Mouse (Mus musculus): Measurements from ENCODE around the gene Prpf3.
"Not testable (repeated sequence)": the region's sequence is repeated elsewhere in the genome, so short reads cannot be mapped to it uniquely, and the experiment has no call there.

The Prpf3 gene

DNA sequence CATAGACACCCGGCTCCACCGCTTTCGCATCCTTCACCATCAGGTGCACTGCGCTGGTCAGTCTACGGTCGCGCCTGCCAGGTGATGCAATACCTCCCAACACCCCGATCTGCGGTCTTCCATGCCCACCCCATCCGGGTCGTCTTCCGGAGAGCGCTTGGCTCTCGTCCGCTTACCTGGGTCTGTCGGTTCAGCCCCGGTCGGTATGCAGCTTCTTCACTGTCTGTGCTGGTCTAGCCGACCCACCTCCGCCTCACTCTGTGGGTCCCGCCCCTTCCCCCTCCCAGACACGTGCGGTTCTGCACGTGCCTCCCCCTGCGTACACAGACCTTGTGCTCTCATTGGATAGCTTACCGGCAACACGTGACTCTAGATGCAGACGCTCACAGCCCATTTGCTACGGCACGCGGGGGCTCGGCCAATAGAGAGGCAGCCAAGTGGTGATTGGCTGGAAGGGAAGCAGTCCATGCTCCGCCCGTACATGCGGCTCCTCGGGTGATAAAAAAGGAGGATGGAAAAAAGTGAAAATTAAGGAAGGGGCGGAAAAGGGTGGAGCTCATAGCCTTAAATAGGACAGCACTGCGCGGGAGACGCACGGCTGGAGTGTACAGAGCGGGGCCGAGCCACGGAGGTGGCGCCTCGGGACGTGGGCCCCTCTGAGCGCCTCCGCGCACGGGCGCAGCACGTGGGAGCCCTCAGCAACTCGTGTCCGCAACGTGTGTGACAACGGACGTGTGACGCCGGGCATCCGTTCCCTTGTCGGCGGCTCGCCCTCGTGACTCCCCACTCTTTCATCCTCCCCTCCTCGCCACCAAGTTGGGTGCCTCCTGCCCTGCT lies 26.5 kb upstream of the Prpf3 start, which contains the start of gene Ciart:
Ciart (minus strand) TSS at position 273 of the 837 bp plus-strand sequence.
- peak; percentile 86 for DNase-seq (ENCODE audit: low read depth)

DNA sequence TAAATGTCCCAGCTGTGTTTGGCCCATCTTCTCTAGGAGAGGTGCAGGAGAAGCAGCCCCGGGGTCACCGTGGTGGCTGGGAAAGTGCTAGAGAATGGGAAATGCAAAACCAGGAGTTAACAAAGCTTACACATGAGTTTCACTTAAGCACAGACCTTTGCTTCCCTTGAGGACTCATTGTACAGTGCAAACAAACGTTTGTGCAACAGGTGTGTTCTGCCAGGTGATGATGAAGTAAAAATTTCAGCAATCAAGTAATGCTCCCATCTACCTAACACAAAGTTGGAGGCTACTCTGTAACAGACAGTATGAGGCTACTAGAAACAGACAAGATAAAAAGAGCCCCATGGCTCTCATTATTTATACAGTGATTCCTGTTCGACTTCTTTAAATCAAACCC lies 23.4 kb upstream of the Prpf3 start:
- no peak for DNase-seq (ENCODE audit: low read depth)

DNA sequence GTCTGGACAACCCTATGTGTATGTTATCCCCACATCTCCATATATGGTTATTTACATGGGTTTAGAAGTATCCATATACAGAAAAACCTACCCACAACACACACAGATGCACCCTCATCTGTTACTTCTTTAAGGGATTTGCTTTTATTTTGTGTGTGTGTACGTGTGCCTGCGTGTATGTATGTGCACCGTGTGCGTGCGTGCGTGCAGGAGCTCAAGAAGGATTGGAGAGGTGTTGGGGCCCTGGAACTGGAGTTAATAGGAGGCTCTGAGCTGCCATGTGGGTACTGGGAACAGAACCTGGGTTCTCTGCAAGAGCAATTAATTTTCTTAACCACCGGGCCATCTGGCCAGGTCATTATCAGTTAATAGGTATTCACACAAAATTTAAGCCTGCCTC lies 16.4 kb upstream of the Prpf3 start:
- no peak for DNase-seq (ENCODE audit: low read depth)

DNA sequence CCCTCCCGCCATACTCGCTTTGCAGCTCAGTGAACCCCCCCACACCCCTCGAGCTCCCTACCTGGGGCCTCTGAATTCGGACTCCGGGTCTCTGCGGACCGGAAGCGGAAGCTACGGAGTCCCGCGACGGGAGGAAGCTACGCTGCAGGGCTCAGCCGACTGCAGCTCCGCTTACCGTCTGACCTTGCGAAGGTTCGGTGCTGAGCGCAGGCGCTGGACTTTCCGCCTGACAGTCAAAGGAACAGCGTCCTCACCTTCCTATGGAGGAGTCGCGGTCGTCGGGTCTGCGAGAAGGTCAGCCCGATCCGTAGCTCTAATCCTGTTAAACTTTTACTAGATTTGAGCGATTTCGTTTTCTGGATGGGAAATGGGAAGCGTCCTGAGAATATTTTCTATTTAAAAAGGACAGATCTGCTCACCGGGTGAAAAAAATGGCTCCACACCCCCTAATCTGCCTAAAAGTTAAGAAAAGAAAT lies 15.7 kb upstream of the Prpf3 start, which contains the start of gene Mrps21:
Mrps21 (minus strand) TSS at position 128 of the 476 bp plus-strand sequence.
- peak; percentile 79 for DNase-seq (ENCODE audit: low read depth)

DNA sequence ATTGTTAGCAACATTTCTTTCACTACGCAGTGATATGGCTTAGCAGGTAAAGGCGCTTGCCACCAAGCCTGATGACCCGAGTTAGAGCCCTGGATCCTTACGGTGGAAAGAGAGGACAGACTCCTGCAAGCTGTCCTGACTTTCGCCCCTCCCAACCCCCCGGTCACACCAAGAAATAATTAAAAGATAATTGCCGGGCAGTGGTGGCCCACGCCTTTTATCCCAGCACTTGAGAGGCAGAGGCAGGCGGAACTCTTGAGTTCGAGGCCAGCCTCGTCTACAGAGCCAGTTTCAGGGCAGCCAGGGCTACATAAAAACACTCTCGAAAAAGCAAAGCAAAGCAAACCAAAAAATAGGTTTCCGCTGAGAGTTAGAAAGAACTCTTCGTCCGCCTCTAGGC lies 15.3 kb upstream of the Prpf3 start:
- no peak for DNase-seq (ENCODE audit: low read depth)

DNA sequence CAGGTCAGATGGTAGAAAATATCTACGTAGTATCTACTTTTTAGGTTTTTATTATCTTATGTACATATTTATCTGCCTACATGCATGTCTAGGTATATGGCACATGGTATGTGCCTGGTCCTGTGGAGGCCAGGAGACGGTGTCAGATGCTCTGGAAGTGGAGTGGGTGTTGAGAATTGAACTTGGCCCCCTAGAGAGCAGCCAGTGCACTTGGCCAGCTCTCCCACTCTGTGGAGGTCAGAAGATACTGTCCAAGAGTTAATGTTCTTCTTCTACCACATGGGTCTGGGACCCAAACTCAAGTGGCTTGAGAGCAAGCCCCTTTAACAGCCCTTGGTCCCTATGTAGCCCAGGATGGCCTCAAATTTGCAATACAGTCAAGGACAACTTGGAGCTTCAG lies 11.7 kb upstream of the Prpf3 start:
- DNase-seq (ENCODE audit: low read depth) = no peak

DNA sequence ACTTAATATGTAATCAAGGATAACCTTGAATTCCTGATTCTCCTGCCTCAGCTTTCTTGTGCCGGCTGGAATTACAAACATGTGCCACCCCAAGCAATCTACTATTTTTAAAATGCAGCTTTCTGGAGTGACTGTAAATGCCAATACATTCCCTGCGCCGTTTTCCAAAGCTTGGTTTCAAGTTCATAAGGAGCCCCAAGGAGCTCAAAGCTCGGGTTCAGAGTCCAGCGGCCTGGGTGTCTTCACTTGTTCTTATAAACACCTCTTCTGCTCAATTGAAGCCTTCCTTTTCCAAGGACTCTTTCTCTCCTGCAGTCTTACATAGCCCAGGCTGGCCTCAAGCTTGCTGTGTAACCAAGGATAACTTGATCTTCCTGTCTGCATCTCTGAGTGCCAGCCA lies 10.4 kb upstream of the Prpf3 start:
- no peak for DNase-seq (ENCODE audit: low read depth)

DNA sequence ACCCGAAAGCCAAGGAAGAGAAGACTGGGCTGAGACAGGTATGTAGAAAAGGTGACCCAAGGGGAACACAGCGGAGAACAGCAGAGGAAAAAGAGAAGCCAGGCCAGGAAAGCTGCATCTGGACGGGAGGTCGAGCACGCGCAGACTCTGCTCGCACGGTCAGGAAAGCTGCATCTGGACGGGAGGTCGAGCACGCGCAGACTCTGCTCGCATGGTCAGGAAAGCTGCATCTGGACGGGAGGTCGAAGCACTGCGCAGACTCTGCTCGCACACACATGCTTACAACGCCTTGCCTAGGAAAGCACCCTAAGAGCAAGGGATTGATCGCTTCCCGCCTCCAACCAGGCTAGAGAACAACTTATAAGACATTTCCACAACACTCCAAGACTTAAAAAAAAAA lies 9.9 kb upstream of the Prpf3 start:
- no peak for DNase-seq (ENCODE audit: low read depth)

DNA sequence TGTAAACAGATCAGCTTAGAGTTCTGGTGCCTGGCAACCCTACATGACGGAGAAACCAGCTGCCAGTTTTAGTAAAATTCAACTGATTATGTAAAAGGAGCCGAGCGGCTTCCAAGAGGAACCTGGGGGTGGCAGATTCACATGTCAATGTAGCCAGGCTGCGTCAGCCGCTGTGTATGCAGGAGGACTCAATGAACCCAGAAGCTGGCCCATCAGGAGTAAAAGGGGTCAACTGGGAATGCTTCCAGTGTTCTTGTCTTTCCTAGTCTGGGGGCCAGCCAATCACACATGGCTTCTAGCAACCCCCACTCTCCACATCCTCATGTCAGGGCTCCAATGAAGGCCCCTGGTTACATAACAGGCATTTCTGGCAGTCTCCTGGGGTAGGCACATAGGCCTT lies 9.4 kb upstream of the Prpf3 start:
- DNase-seq (ENCODE audit: low read depth) = no peak

DNA sequence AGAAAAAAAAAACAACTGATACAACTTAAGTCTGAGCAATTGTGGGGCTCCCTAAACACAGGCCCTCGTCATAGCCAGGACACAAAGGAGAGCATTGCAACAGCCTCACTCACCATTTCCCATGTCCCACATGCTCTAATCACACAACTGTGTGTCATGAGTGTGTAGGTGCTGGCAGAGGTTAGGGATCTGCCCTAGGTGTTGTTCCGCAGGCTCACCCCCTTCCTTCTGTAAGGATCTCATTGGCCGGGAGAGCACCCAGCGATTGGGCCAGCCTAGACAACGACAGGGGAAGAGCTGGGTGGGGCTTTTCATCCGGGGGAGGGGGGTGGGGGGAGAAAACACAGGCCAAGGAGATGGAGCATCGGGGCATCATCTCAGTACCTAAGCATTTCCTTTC lies 7.9 kb upstream of the Prpf3 start:
- no peak for DNase-seq (ENCODE audit: low read depth)

DNA sequence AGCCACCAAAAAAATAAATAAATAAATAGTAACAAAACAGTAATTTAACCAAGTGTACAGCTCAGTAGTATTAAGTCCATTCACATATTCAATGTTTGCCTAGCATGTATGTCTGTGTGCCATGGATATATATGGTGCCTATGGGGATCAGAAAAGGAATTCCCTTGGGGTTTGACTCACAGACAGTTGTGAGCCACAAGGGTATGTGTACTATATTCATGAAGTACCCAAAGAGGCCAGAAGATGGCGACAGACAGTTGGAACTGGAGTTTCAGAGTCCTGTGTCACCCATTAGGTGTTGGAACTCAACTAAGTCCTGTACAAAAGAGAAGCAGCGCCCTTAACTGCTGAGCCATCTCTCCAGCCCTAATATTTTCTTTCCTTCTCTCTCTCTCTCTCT lies 6.1 kb upstream of the Prpf3 start:
- peak; percentile 96 for DNase-seq (ENCODE audit: low read depth)

DNA sequence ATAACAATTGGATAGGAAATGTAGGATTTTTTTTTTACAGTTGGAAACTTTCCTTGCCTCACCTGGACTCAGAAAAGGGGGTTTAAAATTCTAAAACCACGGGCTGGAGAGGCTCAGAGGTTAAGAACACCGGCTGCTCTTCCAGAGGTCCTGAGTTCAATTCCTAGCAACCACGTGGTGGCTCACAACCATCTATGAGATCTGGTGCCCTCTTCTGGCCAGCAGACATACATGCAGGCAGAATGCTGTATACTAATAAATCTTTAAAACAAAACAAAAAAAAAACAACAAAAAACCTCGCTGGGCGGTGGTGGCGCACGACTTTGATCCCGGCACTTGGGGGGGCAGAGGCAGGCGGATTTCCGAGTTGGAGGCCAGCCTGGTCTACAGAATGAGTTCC lies 5.5 kb upstream of the Prpf3 start:
- no peak for DNase-seq (ENCODE audit: low read depth)

DNA sequence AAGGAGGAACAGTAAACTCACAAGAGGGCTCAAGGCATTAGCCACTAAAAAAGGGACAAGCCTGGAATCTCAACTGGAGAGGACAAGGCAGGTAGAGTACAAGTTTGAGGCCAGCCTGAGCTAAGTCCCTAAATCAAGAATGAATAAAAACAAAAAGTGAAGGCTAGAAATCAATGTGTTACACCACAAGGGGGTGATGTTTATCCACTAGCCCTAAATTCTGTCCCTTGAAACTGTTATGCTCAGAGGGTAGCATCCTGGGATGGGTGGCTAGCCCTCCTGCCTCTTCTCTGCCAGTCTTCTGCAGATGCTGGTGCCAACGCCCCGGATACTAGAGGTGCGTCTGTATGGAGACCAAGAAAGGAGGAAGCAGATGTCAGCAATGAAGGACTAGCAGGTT lies 4.6 kb upstream of the Prpf3 start:
- DNase-seq (ENCODE audit: low read depth) = no peak

DNA sequence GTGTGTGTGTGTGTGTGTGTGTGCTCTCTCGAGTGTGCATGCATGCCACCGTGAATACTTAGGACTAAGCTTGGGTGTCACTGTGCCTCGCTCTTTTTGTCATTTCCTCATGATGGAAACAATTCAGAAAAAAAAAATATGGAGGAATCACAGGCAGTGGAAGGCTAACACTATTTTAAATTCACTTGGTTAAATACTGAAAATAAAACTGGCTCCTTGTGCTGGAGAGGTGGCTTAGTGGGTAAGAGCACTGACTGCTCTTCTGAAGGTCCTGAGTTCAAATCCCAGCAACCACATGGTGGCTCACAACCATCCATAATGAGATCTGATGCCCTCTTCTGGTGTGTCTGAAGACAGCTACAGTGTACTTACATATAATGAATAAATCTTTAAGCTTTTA lies 2.6 kb upstream of the Prpf3 start:
- not testable (repeated sequence) for DNase-seq (ENCODE audit: low read depth)

DNA sequence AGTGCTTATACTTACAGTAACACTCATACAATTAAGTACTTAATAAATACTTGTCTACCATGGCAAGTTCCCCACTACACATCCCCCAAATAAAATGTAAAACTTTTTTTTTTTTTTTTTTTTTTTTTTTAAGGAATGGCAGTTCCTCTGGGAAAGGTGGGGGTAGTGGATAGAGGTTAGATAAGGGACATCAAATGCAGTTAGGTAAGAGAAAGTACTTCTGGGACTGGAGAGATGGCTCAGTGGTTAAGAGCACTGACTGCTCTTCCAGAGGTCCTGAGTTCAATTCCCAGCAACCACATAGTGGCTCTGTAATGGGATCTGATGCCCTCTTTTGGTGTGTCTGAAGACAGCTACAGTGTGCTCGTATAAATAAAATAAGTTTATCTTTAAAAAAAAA lies 1.4 kb upstream of the Prpf3 start:
- not testable (repeated sequence) for DNase-seq (ENCODE audit: low read depth)

DNA sequence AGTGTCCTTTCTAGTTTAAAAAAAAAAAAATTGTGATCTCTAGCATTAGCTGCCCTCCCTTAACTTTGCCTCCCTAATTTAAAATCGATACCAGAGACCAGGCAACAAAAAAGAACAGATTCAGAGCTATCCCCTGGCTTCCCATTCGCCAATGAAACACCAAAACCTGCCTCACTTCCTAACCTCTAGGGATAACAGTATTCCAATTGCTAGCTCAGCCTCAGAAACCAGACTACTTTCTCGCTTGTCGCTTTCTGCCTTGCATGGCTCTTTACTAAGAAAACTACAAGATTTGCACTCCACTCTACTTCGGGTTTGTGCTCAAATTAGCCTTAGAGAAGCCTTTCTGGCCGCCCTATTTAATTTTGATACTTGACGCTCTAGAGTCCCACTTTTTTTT lies 430 bp upstream of the Prpf3 start:
- no peak for DNase-seq (ENCODE audit: low read depth)

DNA sequence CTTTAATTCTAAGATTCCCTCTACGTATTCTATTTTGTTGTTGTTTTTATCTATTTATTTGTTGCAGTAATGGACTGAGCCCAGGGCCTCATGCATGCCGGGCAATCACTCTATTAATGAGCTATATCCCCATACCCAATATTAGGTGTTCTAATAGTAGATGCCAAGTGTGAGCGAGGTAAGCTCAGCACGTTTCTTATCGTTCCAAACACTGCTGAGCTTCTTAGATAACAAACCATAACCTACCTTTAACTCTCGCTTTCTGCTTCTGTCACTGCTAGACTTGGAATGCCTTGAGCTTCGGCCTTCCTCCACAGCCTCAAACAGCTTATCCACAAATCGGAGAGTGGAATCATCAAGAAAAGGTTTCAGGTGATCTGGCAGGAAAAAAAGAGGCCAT lies 4.4 kb downstream of the Prpf3 start:
- DNase-seq (ENCODE audit: low read depth) = no peak

DNA sequence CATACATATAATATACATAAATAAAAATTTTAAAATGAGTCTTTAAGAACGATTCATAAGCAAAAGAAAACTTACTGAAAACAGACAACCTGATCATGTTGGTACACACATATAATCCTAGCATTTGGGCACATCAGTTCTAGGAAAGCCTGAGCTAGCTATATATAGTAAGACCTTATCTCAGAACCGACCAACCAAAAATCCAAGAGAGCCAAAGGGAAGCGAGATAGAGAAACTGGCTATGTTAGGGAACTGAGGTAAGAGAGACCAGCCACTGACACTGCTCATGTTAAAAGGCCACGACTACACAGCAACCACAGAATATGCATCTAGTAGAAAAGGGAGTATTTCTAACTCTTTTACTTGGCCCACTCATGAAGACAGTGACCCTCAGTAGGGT lies 5.1 kb downstream of the Prpf3 start:
- DNase-seq (ENCODE audit: low read depth) = no peak

DNA sequence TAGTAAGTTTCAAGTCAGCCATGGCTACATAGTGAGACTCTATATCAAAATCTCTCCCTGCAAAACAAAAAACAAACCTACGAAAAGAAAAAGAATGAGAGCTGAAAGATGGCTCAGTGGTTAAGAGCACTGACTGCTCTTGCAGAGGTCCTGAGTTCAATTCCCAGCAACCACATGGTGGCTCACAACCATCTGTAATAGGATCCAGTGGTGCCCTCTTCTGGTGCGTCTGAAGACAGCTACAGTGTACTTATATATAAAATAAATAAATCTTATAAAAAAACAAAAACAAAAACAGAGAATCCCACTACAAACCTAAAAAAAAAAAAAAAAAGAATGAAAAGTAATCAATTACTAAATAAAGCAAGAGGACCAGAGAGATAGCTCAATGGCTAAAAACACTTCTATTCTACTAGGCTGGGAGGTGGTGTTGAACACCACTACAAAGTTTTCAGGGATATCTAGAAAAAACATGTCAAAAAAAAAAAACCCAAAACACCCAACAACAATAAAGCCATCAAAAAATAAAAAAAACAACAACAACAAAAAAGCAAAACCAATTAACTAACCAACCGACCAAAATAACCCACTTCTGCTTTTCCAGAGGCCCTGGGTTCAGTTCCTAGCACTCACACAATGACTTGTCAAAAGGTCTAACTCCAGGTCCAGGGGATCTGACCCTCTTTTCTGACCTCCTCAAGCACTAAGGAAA lies 13.0 kb downstream of the Prpf3 start:
- no peak for DNase-seq (ENCODE audit: low read depth)

DNA sequence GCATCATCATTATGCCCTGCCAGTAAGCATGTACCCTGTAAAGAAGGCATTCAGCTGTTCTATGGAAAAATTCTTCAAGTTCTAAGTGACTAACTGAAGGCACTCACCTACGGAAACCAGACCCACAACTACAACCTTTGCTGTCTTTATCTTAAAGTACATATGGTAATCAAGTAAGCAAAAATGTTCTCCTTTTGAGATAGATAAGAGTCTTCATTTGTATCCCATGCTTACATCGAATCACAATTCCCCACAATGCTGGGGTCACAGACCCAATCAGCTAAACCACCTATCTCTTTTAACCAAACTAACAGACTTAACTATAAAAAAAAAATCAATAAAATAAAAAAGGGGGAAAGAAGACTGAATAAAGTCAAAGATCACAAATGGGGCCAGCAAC lies 16.4 kb downstream of the Prpf3 start:
- DNase-seq (ENCODE audit: low read depth) = no peak

DNA sequence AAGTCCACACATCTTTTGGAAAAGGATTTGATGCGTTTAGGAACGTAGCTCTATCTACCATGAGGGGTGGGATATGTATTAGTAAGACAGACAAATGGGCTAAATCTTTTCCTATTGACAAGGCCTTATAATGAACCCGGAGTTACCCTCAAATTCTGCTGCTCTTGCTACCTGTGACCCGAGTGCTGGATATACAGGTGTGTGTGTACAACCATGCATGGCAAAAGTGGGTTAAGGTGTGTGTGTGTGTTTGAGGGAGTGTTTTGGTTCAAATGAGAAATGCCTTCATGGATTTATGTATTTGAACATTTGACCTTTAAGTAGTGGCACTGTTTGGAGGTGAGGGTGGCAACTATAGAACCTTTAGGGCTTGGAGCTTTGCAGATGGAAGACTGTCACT lies 26.6 kb downstream of the Prpf3 start:
- DNase-seq (ENCODE audit: low read depth) = no peak

DNA sequence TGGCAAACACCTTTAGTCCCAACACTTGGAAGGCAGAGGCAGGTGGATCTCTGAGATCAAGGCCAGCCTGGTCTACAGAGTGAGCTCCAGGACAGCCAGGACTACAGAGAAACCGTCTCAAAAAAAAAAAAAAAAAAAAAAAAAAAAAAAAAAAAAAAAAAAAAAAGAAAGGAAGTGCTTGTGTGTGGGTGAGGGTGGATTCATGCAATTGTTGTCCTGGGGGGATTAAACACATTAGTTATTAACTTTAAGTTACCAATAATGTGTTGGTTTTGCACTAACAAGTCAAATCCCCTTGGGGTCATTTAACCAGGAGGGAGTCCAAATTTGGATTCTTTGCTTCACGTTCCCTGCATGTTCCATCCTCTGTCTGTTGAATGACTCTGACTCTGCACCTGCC lies 29.4 kb downstream of the Prpf3 start:
- DNase-seq (ENCODE audit: low read depth) = no peak
